8 mouse cellular contexts compared by ENCODE assay signal in the genomic region with DNA sequence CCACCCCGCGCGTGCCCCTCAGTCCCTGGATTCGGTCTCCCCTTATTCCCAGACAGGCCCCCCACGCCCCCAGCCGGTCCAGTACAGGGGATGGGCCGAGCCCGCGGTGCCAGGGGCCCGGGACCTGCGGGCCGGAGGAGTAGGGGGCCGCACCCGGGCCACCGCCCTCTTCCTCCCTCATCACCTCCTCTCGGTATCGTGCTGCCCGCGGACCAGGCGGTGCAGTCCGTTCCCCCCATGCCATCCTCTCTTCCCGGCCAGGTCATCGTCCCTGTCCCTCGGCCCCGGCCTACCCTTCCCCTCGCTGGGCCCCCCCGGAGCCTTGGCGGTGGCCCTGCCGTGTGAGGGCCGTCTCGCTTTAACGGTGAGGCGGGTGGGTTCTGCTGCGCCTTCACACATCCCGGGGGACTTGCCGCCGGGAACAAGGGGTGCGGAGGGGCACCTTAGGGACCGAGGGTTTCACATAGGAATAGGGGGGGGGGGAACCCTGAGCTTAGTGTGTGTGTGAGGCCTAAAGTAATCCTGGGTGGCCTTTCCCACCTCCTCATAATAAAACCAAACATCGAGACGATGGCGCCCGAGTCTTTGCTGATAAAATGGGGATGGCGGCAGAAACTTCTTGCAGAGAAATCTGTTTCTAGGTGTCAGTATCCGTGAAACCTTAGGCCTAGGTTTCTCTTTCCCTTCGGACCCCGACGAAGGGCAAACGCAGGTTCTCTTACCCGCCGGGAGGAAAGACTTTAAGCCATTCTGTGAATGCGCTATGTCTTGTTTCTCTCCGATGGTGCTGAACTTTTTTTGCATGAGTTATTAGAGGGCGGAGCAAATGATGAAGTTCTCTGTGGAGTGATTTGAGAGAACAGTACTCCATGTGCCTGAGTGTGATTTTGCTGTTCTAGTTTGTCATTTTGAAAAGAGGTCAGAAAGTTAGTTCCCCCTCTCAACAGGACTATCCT. TPM values are rescaled to one million over a fixed set of nuclear protein-coding genes. Genes with fewer than 3 reads are reported as not detected.
DNase-seq lines count a peak whose midpoint lies in the region; ATAC-seq and TF ChIP-seq lines count a peak whose summit lies in the region.

No protein-coding gene starts in this region.

- H3K4me1 ChIP-seq in heart, embryonic 14.5 days (ENCODE audit: control insufficient read depth in 2 of 2, insufficient read depth in 2 of 2, low read length in 2 of 2): peaks cover 5 to 19% of the 10 kb centered on the region in 2 experiments
- H3K4me1 ChIP-seq in liver, postnatal 0 days (ENCODE audit: insufficient read depth): peaks cover 16% of the 10 kb centered on the region
- H3K4me1 ChIP-seq in neural tube, embryonic 15.5 days: peaks cover 30% of the 10 kb centered on the region

- ATAC-seq in erythroid progenitor cell, adult 5-6 weeks (replicated peaks; ENCODE audit: low FRiP score, poor library complexity, severe bottlenecking): peak; percentile 29
- ATAC-seq in heart, embryonic 14.5 days (ENCODE audit: insufficient number of reproducible peaks, insufficient read depth, low FRiP score, low read depth): peak; percentile 81
- peak; percentile 67 for ATAC-seq in liver, postnatal 0 days
- peak; percentile 77 for ATAC-seq in neural tube, embryonic 15.5 days (ENCODE audit: low FRiP score)

- no peak for TF ChIP-seq EP300 in liver, postnatal 0 days (IDR thresholded peaks at IDR 0.05; ENCODE audit: low read depth)

- H3K36me3 ChIP-seq in heart, embryonic 14.5 days (ENCODE audit: control insufficient read depth, insufficient read depth, low read length): no peaks in the 10 kb centered on the region
- H3K36me3 ChIP-seq in liver, postnatal 0 days (replicated peaks; ENCODE audit: insufficient read depth, low read length): no peaks in the 10 kb centered on the region
- H3K36me3 ChIP-seq in neural tube, embryonic 15.5 days: no peaks in the 10 kb centered on the region

- peak overlapping the region; percentile 96 to 98 for H3K4me3 ChIP-seq in heart, embryonic 14.5 days (ENCODE audit: control insufficient read depth in 1 of 2, insufficient read depth in 1 of 2, low read depth in 1 of 2, low read length in 2 of 2)
- peak overlapping the region; percentile 99 for H3K4me3 ChIP-seq in liver, postnatal 0 days (ENCODE audit: low read depth, low read length)
- peak overlapping the region; percentile 100 for H3K4me3 ChIP-seq in neural tube, embryonic 15.5 days (replicated peaks)

- peak overlapping the region; percentile 57 for H3K4me2 ChIP-seq in heart, embryonic 14.5 days (ENCODE audit: low read length)
- peak overlapping the region; percentile 80 for H3K4me2 ChIP-seq in liver, postnatal 0 days (ENCODE audit: low read depth, low read length)
- H3K4me2 ChIP-seq in neural tube, embryonic 15.5 days: peak overlapping the region; percentile 64

- 0% methylated on average over 38 of the region's 54 CpGs for WGBS in heart, embryonic 14.5 days
- WGBS in liver, postnatal 0 days (ENCODE audit: insufficient replicate concordance): 1% methylated on average over 37 of the region's 54 CpGs
- WGBS in neural tube, embryonic 15.5 days: under 1% methylated on average over 47 of the region's 54 CpGs

- peak overlapping the region; percentile 99 for H3K9ac ChIP-seq in heart, embryonic 14.5 days (ENCODE audit: low read length)
- peak overlapping the region; percentile 99 for H3K9ac ChIP-seq in liver, postnatal 0 days (replicated peaks)
- peak overlapping the region; percentile 98 for H3K9ac ChIP-seq in neural tube, embryonic 15.5 days (replicated peaks)

- peak; percentile 24 to 37 for DNase-seq in CD8-positive naive resting alpha-beta T cell, adult 2 months (ENCODE audit: low read depth in 2 of 2, low spot score in 2 of 2)
- DNase-seq in adrenal gland, postnatal 4 days (ENCODE audit: low spot score in 2 of 2): peak; percentile 32 to 47
- peak; percentile 67 for DNase-seq in kidney, postnatal 10 days
- peak; percentile 36 for DNase-seq in liver, postnatal 0 days
- peak; percentile 75 for DNase-seq in testis, postnatal 14 days (ENCODE audit: low spot score)

- H3K27ac ChIP-seq in heart, embryonic 14.5 days (replicated peaks in 1 of 2; ENCODE audit: control insufficient read depth in 1 of 2, insufficient read depth in 1 of 2, low read depth in 2 of 2, low read length in 2 of 2): peak overlapping the region; percentile 93 to 94
- peak overlapping the region; percentile 99 for H3K27ac ChIP-seq in liver, postnatal 0 days (ENCODE audit: low read depth)
- peak overlapping the region; percentile 97 for H3K27ac ChIP-seq in neural tube, embryonic 15.5 days (replicated peaks)

- no peaks in the 10 kb centered on the region for H3K9me3 ChIP-seq in heart, embryonic 14.5 days (ENCODE audit: control insufficient read depth, low read length)
- no peaks in the 10 kb centered on the region for H3K9me3 ChIP-seq in liver, postnatal 0 days (ENCODE audit: low read length)
- no peaks in the 10 kb centered on the region for H3K9me3 ChIP-seq in neural tube, embryonic 15.5 days (replicated peaks)

- TF ChIP-seq CTCF in liver, postnatal 0 days (IDR thresholded peaks at IDR 0.05; ENCODE audit: low read depth): no peak

- H3K27me3 ChIP-seq in heart, embryonic 14.5 days (ENCODE audit: control insufficient read depth, insufficient read depth, low read length): no peaks in the 10 kb centered on the region
- H3K27me3 ChIP-seq in liver, postnatal 0 days (ENCODE audit: insufficient read depth, low read length): no peaks in the 10 kb centered on the region
- H3K27me3 ChIP-seq in neural tube, embryonic 15.5 days (replicated peaks): no peaks in the 10 kb centered on the region

RNA-seq across cellular contexts. Expression of gene Ubxn7, which starts 0.8 kb away (rescaled TPM):
- 10 to 100 TPM; 79.1 to 88.6 TPM for total RNA-seq in adrenal gland, postnatal 4 days (2021)
- 15.1 and 31.9 TPM in 2 replicates for total RNA-seq in erythroid progenitor cell, adult 5-6 weeks (2015; ENCODE audit: low replicate concordance)
- total RNA-seq in erythroid progenitor cell, adult 5-6 weeks (2017; ENCODE audit: low replicate concordance): 29.9 and 31.6 TPM in 2 replicates
- polyA plus RNA-seq in heart, embryonic 14.5 days (2014; fragmentation: Nextera tagmentation; extraction: Ambion mirVana): 19.4 and 21.8 TPM in 2 replicates
- 4.7 and 4.8 TPM in 2 replicates for polyA plus RNA-seq in liver, postnatal 0 days (2015; fragmentation: Nextera tagmentation; extraction: Ambion mirVana)
- 20.8 and 24.7 TPM in 2 replicates for polyA plus RNA-seq in neural tube, embryonic 15.5 days (2015; fragmentation: Nextera tagmentation; extraction: Ambion mirVana)

RNA-seq across cellular contexts. Expression of gene Rnf168, which starts 55.6 kb away (rescaled TPM):
- total RNA-seq in adrenal gland, postnatal 4 days (2021): 10 to 100 TPM; 29.5 to 32.8 TPM
- total RNA-seq in erythroid progenitor cell, adult 5-6 weeks (2015; ENCODE audit: low replicate concordance): 20.5 and 25.6 TPM in 2 replicates
- total RNA-seq in erythroid progenitor cell, adult 5-6 weeks (2017; ENCODE audit: low replicate concordance): 47.7 and 49.8 TPM in 2 replicates
- polyA plus RNA-seq in heart, embryonic 14.5 days (2014; fragmentation: Nextera tagmentation; extraction: Ambion mirVana): 18.1 and 18.8 TPM in 2 replicates
- polyA plus RNA-seq in liver, postnatal 0 days (2015; fragmentation: Nextera tagmentation; extraction: Ambion mirVana): 8.7 and 10.7 TPM in 2 replicates
- 25.5 and 28.9 TPM in 2 replicates for polyA plus RNA-seq in neural tube, embryonic 15.5 days (2015; fragmentation: Nextera tagmentation; extraction: Ambion mirVana)

Comparison
In these comparisons a context has a peak if more than half of its experiments do, and no peak if none do; other contexts are left out.
1. Peak in every context shown above with its lines: DNase-seq, ATAC-seq, H3K4me3 ChIP-seq and H3K27ac ChIP-seq.
2. ATAC-seq: peak in every context shown above with its lines; median percentile 81 in heart, embryonic 14.5 days; 77 in neural tube, embryonic 15.5 days; 67 in liver, postnatal 0 days; 29 in erythroid progenitor cell, adult 5-6 weeks.